Mouse (Mus musculus): ENCODE data around the gene Ythdc1. TPM values are rescaled to one million over a fixed set of nuclear protein-coding genes. Genes with fewer than 3 reads are reported as not detected.

The Ythdc1 gene
- total RNA-seq (2023): 210 TPM

GRCm38 (mm10) chr5:86803962-86804940 is at the start of gene Ythdc1:
Ythdc1 (plus strand) TSS chr5:86804221.

Other genes starting within 250 kb of the Ythdc1 start
- gene Tmprss11f, start 171.8 kb upstream of the Ythdc1 start, total RNA-seq (2023): not detected
- gene Tmprss11b, start 127.9 kb upstream of the Ythdc1 start, total RNA-seq (2023): not detected
- not detected for gene Tmprss11e, start 58.4 kb upstream of the Ythdc1 start, total RNA-seq (2023)
- not detected for gene Ugt2b34, start 102.7 kb downstream of the Ythdc1 start, total RNA-seq (2023)
- gene Ugt2b1, start 122.3 kb downstream of the Ythdc1 start, total RNA-seq (2023): not detected
- not detected for gene Ugt2b35, start 196.6 kb downstream of the Ythdc1 start, total RNA-seq (2023)

Measured in CD8-positive naive resting alpha-beta T cell, adult 57 days (primary cell).